Mouse (Mus musculus): Measurements from ENCODE around the gene Grin2a. TPM values are rescaled to one million over a fixed set of nuclear protein-coding genes. Genes with fewer than 3 reads are reported as not detected.

Grin2a gene
- polyA plus RNA-seq, 1 experiment = 0.04 TPM

DNA sequence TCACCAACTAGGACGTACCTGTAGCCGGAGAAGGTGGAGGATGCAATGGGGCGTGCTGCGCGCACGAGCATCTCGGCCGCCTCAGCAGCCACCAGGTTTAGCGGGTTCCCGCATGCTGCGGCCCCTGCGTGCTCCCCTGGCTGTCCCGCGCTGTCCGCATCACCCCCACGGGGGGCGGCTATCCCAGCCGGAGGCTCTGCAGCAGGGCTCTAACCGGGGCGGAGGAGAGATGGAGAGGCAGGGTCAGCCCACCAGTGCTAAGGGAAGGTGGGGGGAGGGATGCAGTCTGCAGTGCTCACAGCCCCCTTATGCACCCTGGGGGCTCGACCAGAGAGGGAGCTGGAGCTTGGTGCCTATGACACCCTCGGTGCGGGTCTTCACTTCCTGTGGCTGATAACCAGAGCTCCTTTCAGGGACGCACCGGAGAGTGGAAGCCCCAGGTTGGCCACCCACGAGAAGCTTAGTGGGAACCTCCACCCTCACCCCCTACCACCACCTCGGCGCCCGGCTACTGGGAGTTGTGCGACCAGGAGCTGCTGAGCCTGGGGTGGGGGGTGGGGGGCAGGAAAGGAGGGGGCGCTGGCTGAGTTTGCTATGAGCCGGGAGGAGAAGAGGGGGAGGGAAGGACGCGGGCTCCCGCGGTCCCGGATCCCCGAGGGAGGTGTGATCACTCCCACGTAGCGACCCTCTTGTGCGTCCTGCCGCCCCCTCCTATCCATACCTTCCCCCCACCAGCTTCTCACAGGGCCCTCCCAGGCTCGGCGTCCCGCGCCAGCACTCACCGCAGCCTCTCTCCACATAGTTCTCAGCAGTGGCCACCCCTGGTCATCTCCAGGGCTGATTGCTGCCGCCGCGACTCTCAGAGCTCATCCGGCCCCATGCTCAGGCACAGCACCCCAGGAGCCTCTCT is 1.1 kb downstream of the Grin2a start:
- 5% methylated on average over 45 of the region's 51 CpGs for WGBS
- H3K27ac ChIP-seq (ENCODE audit: insufficient read depth, low read length) = no peak overlapping the region

DNA sequence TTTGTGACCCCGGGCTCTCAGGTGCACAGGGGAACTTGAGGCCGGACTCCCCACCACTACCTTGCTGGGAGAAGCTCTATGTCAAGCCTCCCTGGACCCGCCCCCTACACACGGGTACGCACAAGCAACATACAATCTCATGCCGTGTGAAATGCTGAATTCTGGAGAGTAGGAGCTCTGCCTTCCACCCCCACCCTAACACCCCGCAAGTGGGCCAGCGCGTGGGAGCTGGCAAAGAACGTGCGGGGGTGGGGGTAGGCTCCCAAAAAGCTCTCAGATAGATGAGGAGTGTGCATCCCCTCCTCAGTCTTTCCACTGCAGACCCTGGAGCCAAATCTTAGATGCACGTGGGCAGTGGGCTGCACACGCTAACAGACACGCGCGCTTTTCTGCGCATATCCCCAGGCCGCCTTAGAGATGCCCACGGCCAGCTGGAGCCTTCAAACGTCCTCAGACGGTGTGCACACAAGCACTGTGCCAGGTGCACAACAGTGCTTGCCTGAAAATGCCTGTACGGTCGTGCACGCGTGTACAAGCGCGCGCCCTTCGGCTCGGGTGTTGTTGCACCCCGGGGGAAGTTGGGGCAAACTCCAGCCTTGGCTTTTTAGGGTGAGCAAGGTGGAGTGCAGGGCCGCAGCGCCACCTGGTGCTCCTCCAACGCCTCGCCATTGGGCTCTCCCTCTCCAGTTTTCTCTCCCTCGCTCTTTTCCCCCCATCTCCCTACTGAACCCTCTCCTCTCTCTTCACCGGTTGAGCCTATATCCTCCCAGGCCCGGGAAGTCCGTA is 1.9 kb downstream of the Grin2a start:
- 7% methylated on average over 39 of the region's 39 CpGs for WGBS
- no peak overlapping the region for H3K4me3 ChIP-seq (ENCODE audit: extremely low read depth, insufficient read depth, insufficient read length)
- TF ChIP-seq POLR2A (IDR thresholded peaks at IDR 0.05; ENCODE audit: low read depth, low read length) = no peak
- TF ChIP-seq CTCF (IDR thresholded peaks at IDR 0.05; ENCODE audit: extremely low read depth, insufficient read depth, insufficient read length, insufficient replicate concordance) = no peak
- H3K36me3 ChIP-seq (ENCODE audit: control insufficient read depth, insufficient read depth, low read length) = no peaks in the 10 kb centered on the region
- H3K27ac ChIP-seq (ENCODE audit: insufficient read depth, low read length) = no peak overlapping the region
- no peaks in the 10 kb centered on the region for H3K4me1 ChIP-seq (ENCODE audit: control insufficient read depth, insufficient read depth, insufficient read length)
- no peaks in the 10 kb centered on the region for H3K27me3 ChIP-seq (ENCODE audit: control insufficient read depth, insufficient read depth, low read length)
- no peak for DNase-seq (ENCODE audit: low read depth in 1 of 2, low spot score in 2 of 2)

More for the DNA sequence above, 1.1 kb downstream of the Grin2a start:
- Histone ChIP-seq H3K36me3 (ENCODE audit: control insufficient read depth, insufficient read depth, low read length) (no peaks in the 10 kb centered on the region), H3K4me1 (ENCODE audit: control insufficient read depth, insufficient read depth, insufficient read length) (no peaks in the 10 kb centered on the region), H3K4me3 (ENCODE audit: extremely low read depth, insufficient read depth, insufficient read length) (no peak overlapping the region), H3K27me3 (ENCODE audit: control insufficient read depth, insufficient read depth, low read length) (no peaks in the 10 kb centered on the region)
- no peak for TF ChIP-seq CTCF (IDR thresholded peaks at IDR 0.05; ENCODE audit: extremely low read depth, insufficient read depth, insufficient read length, insufficient replicate concordance)
- no peak for TF ChIP-seq POLR2A (IDR thresholded peaks at IDR 0.05; ENCODE audit: low read depth, low read length)
- DNase-seq (ENCODE audit: low read depth in 1 of 2, low spot score in 2 of 2) = no peak

DNA sequence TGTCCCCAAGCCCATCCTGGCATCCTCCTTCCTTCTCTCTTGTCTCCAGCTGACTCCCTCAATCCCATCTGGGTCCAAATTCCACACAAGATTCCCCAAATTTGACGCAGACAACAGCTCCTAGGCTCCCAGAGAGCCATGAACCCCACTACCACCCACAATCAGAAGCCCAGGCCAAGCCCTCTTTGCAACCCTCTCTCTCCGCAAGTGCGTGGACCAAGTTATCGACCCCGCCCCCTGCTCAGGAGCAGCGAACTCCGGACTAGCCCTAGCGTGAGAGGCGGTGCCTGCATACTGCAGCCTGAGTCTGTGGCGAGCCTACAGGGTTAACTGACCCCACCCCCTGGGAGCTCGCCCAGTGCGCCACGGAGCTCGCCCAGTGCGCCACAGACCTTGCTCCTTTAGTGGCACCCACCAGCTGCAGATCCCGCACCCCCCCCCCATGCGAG is 2.6 kb downstream of the Grin2a start:
- Histone ChIP-seq H3K4me3 (ENCODE audit: extremely low read depth, insufficient read depth, insufficient read length) (no peak overlapping the region), H3K27me3 (ENCODE audit: control insufficient read depth, insufficient read depth, low read length) (no peaks in the 10 kb centered on the region), H3K27ac (ENCODE audit: insufficient read depth, low read length) (no peak overlapping the region), H3K4me1 (ENCODE audit: control insufficient read depth, insufficient read depth, insufficient read length) (no peaks in the 10 kb centered on the region), H3K36me3 (ENCODE audit: control insufficient read depth, insufficient read depth, low read length) (no peaks in the 10 kb centered on the region)
- no peak for TF ChIP-seq CTCF (IDR thresholded peaks at IDR 0.05; ENCODE audit: extremely low read depth, insufficient read depth, insufficient read length, insufficient replicate concordance)
- no peak for TF ChIP-seq POLR2A (IDR thresholded peaks at IDR 0.05; ENCODE audit: low read depth, low read length)
- WGBS = 9% methylated on average over 17 of the region's 17 CpGs
- no peak for DNase-seq (ENCODE audit: low read depth in 1 of 2, low spot score in 2 of 2)

DNA sequence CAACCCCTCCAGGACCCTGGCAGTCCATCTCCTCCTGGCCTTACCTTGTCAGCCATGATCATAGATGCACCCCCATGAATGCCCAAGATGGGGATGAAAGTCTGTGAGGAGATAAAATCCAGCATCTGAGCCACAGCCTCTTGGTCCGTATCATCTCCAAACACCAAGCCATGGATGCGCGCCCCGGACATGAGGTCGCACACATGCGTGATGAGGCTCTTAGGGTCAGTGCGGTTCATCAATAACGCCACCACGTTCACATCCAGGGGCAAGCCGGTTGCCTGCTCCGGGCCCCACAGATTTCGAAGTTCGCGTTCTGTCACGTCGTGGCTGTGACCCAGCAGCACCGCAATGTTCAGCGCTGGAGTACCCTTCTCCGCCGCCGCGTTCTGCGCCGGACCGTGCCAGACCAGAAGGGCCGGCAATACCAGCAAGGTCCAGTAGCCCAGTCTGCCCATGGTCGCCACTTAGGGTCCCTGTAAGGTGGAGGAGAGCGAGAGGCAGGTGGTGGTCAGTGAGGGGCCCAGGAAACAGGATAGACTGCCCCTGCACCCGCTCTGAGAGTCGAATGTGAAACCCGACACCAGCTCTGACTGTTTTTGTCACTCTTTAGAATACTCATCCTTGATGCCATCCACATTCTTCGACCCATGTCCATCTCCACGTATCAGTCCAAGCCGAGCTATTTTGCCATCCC is 3.1 kb downstream of the Grin2a start:
- no peak overlapping the region for H3K4me3 ChIP-seq (ENCODE audit: extremely low read depth, insufficient read depth, insufficient read length)
- no peaks in the 10 kb centered on the region for H3K4me1 ChIP-seq (ENCODE audit: control insufficient read depth, insufficient read depth, insufficient read length)
- H3K27me3 ChIP-seq (ENCODE audit: control insufficient read depth, insufficient read depth, low read length) = no peaks in the 10 kb centered on the region
- no peak for DNase-seq (ENCODE audit: low read depth in 1 of 2, low spot score in 2 of 2)
- H3K36me3 ChIP-seq (ENCODE audit: control insufficient read depth, insufficient read depth, low read length) = no peaks in the 10 kb centered on the region
- TF ChIP-seq CTCF (IDR thresholded peaks at IDR 0.05; ENCODE audit: extremely low read depth, insufficient read depth, insufficient read length, insufficient replicate concordance) (no peak), POLR2A (IDR thresholded peaks at IDR 0.05; ENCODE audit: low read depth, low read length) (no peak)
- 26% methylated on average over 34 of the region's 34 CpGs for WGBS
- H3K27ac ChIP-seq (ENCODE audit: insufficient read depth, low read length) = no peak overlapping the region

DNA sequence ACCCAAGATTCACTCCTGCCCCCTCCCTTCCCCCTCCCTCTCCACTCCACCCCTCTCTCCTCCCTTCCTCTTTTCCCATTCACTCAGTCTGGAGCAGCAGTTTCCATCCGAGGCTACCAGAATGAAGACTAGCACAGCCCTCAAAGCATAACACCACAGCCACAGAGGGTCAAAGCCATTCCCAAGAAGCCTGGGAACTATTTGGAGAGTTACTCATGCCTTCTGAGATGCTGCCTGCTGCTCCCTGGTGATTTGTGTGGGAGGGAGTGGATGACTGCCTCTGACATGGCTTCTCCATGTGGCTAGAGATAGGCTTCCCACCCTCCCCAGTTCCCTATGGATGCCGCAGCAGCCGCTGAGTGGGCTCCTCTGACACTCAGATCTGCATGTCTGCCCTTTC is 10.3 kb downstream of the Grin2a start:
- Histone ChIP-seq H3K27me3 (ENCODE audit: control insufficient read depth, insufficient read depth, low read length) (no peaks in the 10 kb centered on the region), H3K4me3 (ENCODE audit: extremely low read depth, insufficient read depth, insufficient read length) (no peak overlapping the region), H3K36me3 (ENCODE audit: control insufficient read depth, insufficient read depth, low read length) (no peaks in the 10 kb centered on the region), H3K4me1 (ENCODE audit: control insufficient read depth, insufficient read depth, insufficient read length) (no peaks in the 10 kb centered on the region), H3K27ac (ENCODE audit: insufficient read depth, low read length) (no peak overlapping the region)
- TF ChIP-seq POLR2A (IDR thresholded peaks at IDR 0.05; ENCODE audit: low read depth, low read length) = no peak
- no peak for DNase-seq (ENCODE audit: low read depth in 1 of 2, low spot score in 2 of 2)
- WGBS = 76% methylated on average over 3 of the region's 3 CpGs

DNA sequence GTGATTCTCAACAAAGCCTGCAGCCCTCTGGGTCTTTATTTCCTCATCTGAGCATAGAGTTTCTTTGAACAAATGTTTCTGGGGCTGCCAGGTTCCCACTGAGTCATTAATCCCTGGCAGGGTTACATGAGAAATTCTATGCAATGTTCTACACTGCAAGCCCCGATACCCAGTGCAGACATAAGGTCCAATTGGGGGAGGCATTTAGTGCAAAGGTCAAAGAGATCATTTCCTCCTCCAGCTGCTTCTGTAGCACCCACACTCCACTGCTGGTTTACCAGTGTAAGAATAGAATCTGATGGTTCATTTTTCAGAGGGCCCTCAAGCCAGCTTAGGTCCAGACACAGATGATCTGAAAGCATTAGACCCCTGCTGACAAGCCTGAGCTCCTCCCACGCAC is 14.7 kb downstream of the Grin2a start:
- Histone ChIP-seq H3K36me3 (ENCODE audit: control insufficient read depth, insufficient read depth, low read length) (no peaks in the 10 kb centered on the region), H3K27ac (ENCODE audit: insufficient read depth, low read length) (no peak overlapping the region), H3K4me3 (ENCODE audit: extremely low read depth, insufficient read depth, insufficient read length) (no peak overlapping the region), H3K27me3 (ENCODE audit: control insufficient read depth, insufficient read depth, low read length) (no peaks in the 10 kb centered on the region), H3K4me1 (ENCODE audit: control insufficient read depth, insufficient read depth, insufficient read length) (no peaks in the 10 kb centered on the region)
- TF ChIP-seq CTCF (IDR thresholded peaks at IDR 0.05; ENCODE audit: extremely low read depth, insufficient read depth, insufficient read length, insufficient replicate concordance) (no peak), POLR2A (IDR thresholded peaks at IDR 0.05; ENCODE audit: low read depth, low read length) (no peak)
- DNase-seq (ENCODE audit: low read depth in 1 of 2, low spot score in 2 of 2) = no peak
- 81% methylated on average over 2 of the region's 2 CpGs for WGBS
